Mouse (Mus musculus): ENCODE measurements around the gene Tmem87a.

DNA sequence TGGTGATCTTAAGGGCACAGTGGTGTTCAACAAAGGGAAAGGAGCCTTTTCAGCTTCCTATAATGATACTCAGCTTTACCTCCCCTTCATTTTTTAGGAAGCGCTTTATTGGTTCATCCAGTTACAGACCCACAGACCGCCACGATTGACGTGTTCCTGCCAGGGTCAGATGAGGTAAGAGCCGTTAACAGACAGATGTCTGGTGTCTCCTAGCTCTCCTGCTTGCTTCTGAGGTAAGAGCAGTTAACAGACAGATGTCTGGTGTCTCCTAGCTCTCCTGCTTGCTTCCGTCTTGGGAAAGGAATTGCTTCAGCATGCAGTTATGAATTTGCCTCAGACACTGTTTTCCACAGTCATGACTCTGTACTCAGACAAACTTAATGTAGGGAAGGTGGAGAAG, 46.8 kb upstream of the Tmem87a start:
- TF ChIP-seq CTCF (IDR thresholded peaks at IDR 0.05; ENCODE audit: control insufficient read depth, insufficient read depth, insufficient read length) (no peak), MYOD1 (IDR thresholded peaks at IDR 0.05; ENCODE audit: control insufficient read depth, insufficient read length, low read depth) (no peak), USF1 (IDR thresholded peaks at IDR 0.05; ENCODE audit: low read depth) (no peak), MAX (IDR thresholded peaks at IDR 0.05) (no peak), MYOG (IDR thresholded peaks at IDR 0.05; ENCODE audit: control insufficient read depth, extremely low read depth, insufficient read length) (no peak)
